Mouse (Mus musculus) kidney, adult 2 months (tissue): ENCODE measurements around the gene A930002H24Rik.

Source experiments
- CTCF ChIP-seq: fragments of 200-500 bp; conservative IDR thresholded peaks from 2 replicates; pipeline ENCODE4 v1.5.1; 2011; ENCODE audit warnings: low read depth, mild to moderate bottlenecking, control low read depth, low read length, moderate library complexity, mixed read lengths; ENCODE audit not compliant: insufficient read depth, insufficient read length
- POLR2A ChIP-seq: fragments of 200-500 bp; IDR thresholded peaks from one replicate; pipeline ENCODE4 v1.6.1; 2011; ENCODE audit warnings: low read depth, low read length, control low read depth

- TF ChIP-seq POLR2A = no peak
- TF ChIP-seq CTCF = no peak
Measured at GRCm38 (mm10) chr17:63897050-63897449, 33.5 kb upstream of the A930002H24Rik start.
